Mouse (Mus musculus) layer of hippocampus, postnatal 25 days (tissue): Measurements from ENCODE around the gene Fam89b. TPM values are rescaled to one million over a fixed set of nuclear protein-coding genes. Genes with fewer than 3 reads are reported as not detected.
A peak's percentile ranks its signal among the peaks of the same experiment; 100 is the strongest.

Experiments used
- DNase-seq, 2 experiments: peaks; one replicate each; pipeline ENCODE4 v3.0.0; 2022; ENCODE audit warnings: mixed read lengths in 2 of 2, low spot score in 1 of 2; ENCODE audit errors: extremely low spot score in 1 of 2
- total RNA-seq, 2 experiments: library from RNA; stranded (reverse); gene quantifications; 2 replicates each; pipeline ENCODE4 v1.2.3; 2021

Gene Fam89b
- total RNA-seq, 2 experiments from 2014 or later, result 29.3 to 32.9 TPM

GRCm38 (mm10) chr19:5740320-5741317 lies 11.2 kb upstream of the Fam89b start, which contains the start of gene Ltbp3:
TSS of gene Ltbp3 (plus strand) at chr19:5740904.
- DNase-seq, result no peak

- no peak for DNase-seq
Observed at GRCm38 (mm10) chr19:5739446-5739845, 10.0 kb upstream of the Fam89b start.

- DNase-seq, result no peak
Observed at GRCm38 (mm10) chr19:5734325-5734724, 4.9 kb upstream of the Fam89b start.

- peak; percentile 80 to 85 for DNase-seq
Observed at GRCm38 (mm10) chr19:5731264-5731978, 2.0 kb upstream of the Fam89b start.

GRCm38 (mm10) chr19:5730314-5731186 lies 1.1 kb upstream of the Fam89b start:
- no peak for DNase-seq

- peak in 1 of 2 experiments; percentile 57 for DNase-seq
Observed at GRCm38 (mm10) chr19:5728631-5729443, 616 bp downstream of the Fam89b start.

GRCm38 (mm10) chr19:5727701-5728100 lies 1.8 kb downstream of the Fam89b start:
- DNase-seq, result peak; percentile 88 to 98

GRCm38 (mm10) chr19:5726961-5727578 lies 2.4 kb downstream of the Fam89b start:
- DNase-seq, result no peak

GRCm38 (mm10) chr19:5725767-5726515 lies 3.5 kb downstream of the Fam89b start, which contains the start of gene Ehbp1l1:
TSS of gene Ehbp1l1 (minus strand) at chr19:5726317.
- no peak for DNase-seq

- no peak for DNase-seq
Observed at GRCm38 (mm10) chr19:5725029-5725707, 4.3 kb downstream of the Fam89b start.

- no peak for DNase-seq
Observed at GRCm38 (mm10) chr19:5724549-5724941, 4.9 kb downstream of the Fam89b start.

- no peak for DNase-seq
Observed at GRCm38 (mm10) chr19:5723934-5724548, 5.4 kb downstream of the Fam89b start.

GRCm38 (mm10) chr19:5722848-5723425 lies 6.5 kb downstream of the Fam89b start:
- DNase-seq, result no peak

GRCm38 (mm10) chr19:5721233-5721632 lies 8.2 kb downstream of the Fam89b start:
- no peak for DNase-seq

GRCm38 (mm10) chr19:5716955-5717354 lies 12.5 kb downstream of the Fam89b start:
- no peak for DNase-seq

GRCm38 (mm10) chr19:5715793-5716688 lies 13.4 kb downstream of the Fam89b start:
- peak; percentile 42 to 50 for DNase-seq
